Mouse (Mus musculus) spleen, postnatal 36 days (tissue): ENCODE measurements around the gene Sipa1l1.
"Not testable (repeated sequence)": the region's sequence is repeated elsewhere in the genome, so short reads cannot be mapped to it uniquely, and the experiment has no call there.

Experiments used
- DNase-seq, 2 experiments: peaks; one replicate each; pipeline ENCODE4 v3.0.0; 2022; ENCODE audit warnings: low spot score in 2 of 2, mixed read lengths in 1 of 2

Gene Sipa1l1

DNA sequence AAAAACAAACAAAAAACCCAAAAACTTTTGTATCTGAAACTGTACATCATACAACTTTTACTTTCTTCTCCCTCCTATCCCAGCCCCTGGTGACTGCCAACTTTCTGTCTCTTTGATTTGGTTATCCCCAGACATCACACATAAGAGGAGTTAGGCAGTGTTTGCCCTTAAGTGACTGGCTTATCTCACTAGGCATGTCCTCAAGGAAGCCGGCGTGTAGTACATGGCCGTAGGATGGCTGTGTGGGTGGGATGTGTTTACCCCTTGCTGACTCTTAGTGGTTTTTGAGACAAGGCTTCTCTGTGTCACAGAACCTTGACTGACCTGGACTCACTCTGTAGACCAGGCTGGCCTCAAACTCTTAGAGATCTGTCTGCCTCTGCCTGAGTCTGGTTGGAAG, 6.6 kb downstream of the Sipa1l1 start:
- DNase-seq = no peak

DNA sequence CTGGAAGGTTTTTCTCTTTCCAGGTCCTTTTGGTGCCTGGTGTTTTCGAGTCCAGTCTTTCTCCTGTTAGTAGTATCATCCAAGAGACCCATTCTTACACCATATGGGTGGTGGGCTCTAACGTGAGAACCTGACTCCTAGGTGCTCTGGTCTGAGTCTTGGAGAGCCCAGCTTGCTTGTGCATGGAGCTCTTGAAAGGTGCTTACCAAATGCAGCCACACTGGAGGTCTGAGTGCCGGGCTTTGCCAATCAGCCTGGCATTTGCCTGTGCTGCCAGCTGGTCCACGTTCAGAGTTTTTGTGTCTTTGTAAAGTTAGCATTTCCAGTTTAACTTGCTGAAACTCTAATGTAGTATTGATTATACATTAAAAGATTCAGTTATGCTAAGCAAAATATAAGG, 9.5 kb downstream of the Sipa1l1 start:
- DNase-seq = no peak

GRCm38 (mm10) chr12:82179626-82180025, 10.5 kb downstream of the Sipa1l1 start:
- DNase-seq = peak; percentile 27 to 43

GRCm38 (mm10) chr12:82186156-82186555, 17.0 kb downstream of the Sipa1l1 start:
- DNase-seq = not testable (repeated sequence)

- DNase-seq = no peak
Observed at GRCm38 (mm10) chr12:82186740-82187139, 17.6 kb downstream of the Sipa1l1 start.

- no peak for DNase-seq
Observed at GRCm38 (mm10) chr12:82187178-82187839, 18.2 kb downstream of the Sipa1l1 start.

- no peak for DNase-seq
Observed at GRCm38 (mm10) chr12:82188321-82189075, 19.4 kb downstream of the Sipa1l1 start.

DNA sequence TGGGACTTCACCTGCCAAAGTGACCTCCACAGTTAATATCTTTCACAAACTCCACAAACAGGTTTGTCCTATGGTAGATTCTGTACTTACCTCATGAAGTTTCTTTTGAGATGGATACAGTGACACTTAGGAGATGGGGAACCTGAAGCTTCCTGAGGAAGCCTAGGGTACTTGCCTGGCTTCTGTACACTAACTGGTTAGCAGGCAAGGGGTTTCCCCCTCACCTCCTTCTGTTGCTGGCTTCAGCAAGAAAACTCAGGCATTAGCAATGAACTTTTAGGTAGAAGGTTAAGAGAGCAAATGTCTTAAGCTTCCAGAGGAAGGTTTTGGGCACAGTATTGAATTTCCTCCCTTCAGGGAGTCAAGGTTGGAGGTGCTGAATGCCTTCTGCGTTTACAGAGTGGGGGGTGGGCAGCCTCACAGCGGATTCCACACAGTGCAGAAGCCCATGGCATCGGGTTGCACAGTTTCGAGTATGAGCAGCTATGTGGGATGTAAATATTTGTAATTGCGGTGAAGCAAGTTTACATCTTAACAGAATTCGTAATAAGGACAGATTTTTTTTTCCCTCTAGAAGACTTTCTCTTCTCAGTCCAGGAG, 20.1 kb downstream of the Sipa1l1 start:
- DNase-seq = no peak

GRCm38 (mm10) chr12:82189715-82190581, 20.8 kb downstream of the Sipa1l1 start:
- DNase-seq = peak; percentile 76 to 78

- no peak for DNase-seq
Observed at GRCm38 (mm10) chr12:82190582-82190965, 21.5 kb downstream of the Sipa1l1 start.

- no peak for DNase-seq
Observed at GRCm38 (mm10) chr12:82191686-82192085, 22.6 kb downstream of the Sipa1l1 start.

- DNase-seq = no peak
Observed at GRCm38 (mm10) chr12:82192641-82193054, 23.5 kb downstream of the Sipa1l1 start.

- DNase-seq = no peak
Observed at GRCm38 (mm10) chr12:82193476-82193875, 24.4 kb downstream of the Sipa1l1 start.

GRCm38 (mm10) chr12:82194919-82195318, 25.8 kb downstream of the Sipa1l1 start:
- DNase-seq = no peak

DNA sequence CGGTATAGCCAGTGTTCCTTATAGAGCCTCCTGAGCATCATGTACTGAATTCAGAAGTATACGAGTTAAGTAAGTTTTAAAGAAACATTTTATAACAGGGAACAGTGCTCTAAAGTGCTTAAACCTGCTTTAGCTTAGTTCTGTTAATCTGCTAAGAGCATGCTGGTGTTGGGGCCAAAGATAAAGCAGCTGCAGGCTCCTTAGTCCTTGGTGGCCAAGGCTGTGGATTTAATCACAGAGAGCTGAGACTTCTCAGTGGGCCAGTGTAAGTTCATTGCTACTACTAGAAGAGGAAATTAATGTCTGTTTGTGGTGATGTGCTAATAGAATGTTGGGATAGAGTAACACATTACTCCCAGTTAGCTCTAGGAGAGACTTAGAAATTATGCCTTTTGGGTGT, 27.1 kb downstream of the Sipa1l1 start:
- no peak for DNase-seq

GRCm38 (mm10) chr12:82196615-82197146, 27.6 kb downstream of the Sipa1l1 start:
- DNase-seq = no peak

DNA sequence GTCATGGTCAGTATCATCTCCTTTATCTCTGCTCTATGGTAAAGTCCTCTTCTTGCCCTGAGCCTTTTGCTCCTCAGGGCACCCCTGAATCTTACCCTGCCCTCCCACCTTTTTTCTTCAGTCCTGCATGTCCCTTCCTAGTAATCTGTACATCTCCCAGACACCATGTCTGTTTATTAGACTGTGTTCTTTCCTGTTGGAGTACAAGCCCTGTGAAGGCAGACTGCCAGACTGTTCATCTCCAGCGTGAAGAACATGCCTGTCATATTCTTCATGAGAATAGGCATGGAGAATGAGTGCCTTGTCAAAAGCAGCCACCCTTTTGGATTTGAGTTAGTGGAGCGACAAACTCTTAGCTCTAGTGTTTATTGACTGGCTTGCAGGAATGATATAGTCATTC, 28.1 kb downstream of the Sipa1l1 start:
- DNase-seq = no peak

GRCm38 (mm10) chr12:82199286-82199685, 30.2 kb downstream of the Sipa1l1 start:
- DNase-seq = no peak

DNA sequence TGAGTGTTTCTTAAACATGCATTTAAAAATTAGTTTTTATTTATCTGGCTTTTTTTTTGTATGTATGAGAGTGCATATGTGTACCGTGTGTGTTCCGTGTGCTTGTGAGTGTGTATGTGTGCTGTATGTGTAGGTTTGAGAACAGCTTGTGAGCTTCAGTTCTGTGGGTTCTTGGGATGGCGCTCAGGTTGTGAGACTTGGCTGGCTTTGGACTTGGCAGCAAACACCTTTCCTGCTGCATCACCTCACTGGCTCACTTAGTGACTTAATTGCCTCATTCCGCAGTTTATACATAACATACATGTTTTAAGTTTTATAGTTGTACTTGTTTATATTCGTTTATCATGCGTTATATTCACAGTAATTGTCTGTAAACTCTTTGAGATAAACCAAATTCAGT, 35.0 kb downstream of the Sipa1l1 start:
- no peak for DNase-seq

GRCm38 (mm10) chr12:82206857-82207647, 37.9 kb downstream of the Sipa1l1 start:
- DNase-seq = no peak

GRCm38 (mm10) chr12:82208046-82208445, 38.9 kb downstream of the Sipa1l1 start:
- DNase-seq = no peak
